Mouse (Mus musculus): ENCODE results near the gene Kansl1.
"Not testable (repeated sequence)": the region's sequence is repeated elsewhere in the genome, so short reads cannot be mapped to it uniquely, and the experiment has no call there.

Kansl1 gene

GRCm38 (mm10) chr11:104468751-104469268 is at the start of gene Kansl1:
Gene Kansl1 (minus strand): TSS chr11:104468861.
- H3K36me3 ChIP-seq (ENCODE audit: control insufficient read depth, insufficient read depth, low read length, poor library complexity, severe bottlenecking) = no peaks in the 10 kb centered on the region
- no peaks in the 10 kb centered on the region for H3K27me3 ChIP-seq (ENCODE audit: control insufficient read depth, insufficient read depth, low read length, poor library complexity, severe bottlenecking)
- DNase-seq (ENCODE audit: low read depth, low spot score) = peak; percentile 32

GRCm38 (mm10) chr11:104512436-104512835 is 43.8 kb upstream of the Kansl1 start:
- DNase-seq (ENCODE audit: low read depth, low spot score) = no peak
- Histone ChIP-seq H3K27me3 (ENCODE audit: control insufficient read depth, insufficient read depth, low read length, poor library complexity, severe bottlenecking) (no peaks in the 10 kb centered on the region), H3K36me3 (ENCODE audit: control insufficient read depth, insufficient read depth, low read length, poor library complexity, severe bottlenecking) (peaks cover 27% of the 10 kb centered on the region)

- H3K36me3 ChIP-seq (ENCODE audit: control insufficient read depth, insufficient read depth, low read length, poor library complexity, severe bottlenecking) = peaks cover 25% of the 10 kb centered on the region
- no peaks in the 10 kb centered on the region for H3K27me3 ChIP-seq (ENCODE audit: control insufficient read depth, insufficient read depth, low read length, poor library complexity, severe bottlenecking)
- peak; percentile 64 for DNase-seq (ENCODE audit: low read depth, low spot score)
Observed at GRCm38 (mm10) chr11:104510606-104511005, 41.9 kb upstream of the Kansl1 start.

- peaks cover 25% of the 10 kb centered on the region for H3K36me3 ChIP-seq (ENCODE audit: control insufficient read depth, insufficient read depth, low read length, poor library complexity, severe bottlenecking)
- H3K27me3 ChIP-seq (ENCODE audit: control insufficient read depth, insufficient read depth, low read length, poor library complexity, severe bottlenecking) = no peaks in the 10 kb centered on the region
- DNase-seq (ENCODE audit: low read depth, low spot score) = no peak
Observed at GRCm38 (mm10) chr11:104508455-104508854, 39.8 kb upstream of the Kansl1 start.

- DNase-seq (ENCODE audit: low read depth, low spot score) = no peak
- Histone ChIP-seq H3K36me3 (ENCODE audit: control insufficient read depth, insufficient read depth, low read length, poor library complexity, severe bottlenecking) (no peaks in the 10 kb centered on the region), H3K27me3 (ENCODE audit: control insufficient read depth, insufficient read depth, low read length, poor library complexity, severe bottlenecking) (no peaks in the 10 kb centered on the region)
Observed at GRCm38 (mm10) chr11:104488292-104488691, 19.6 kb upstream of the Kansl1 start.

GRCm38 (mm10) chr11:104481971-104482370 is 13.3 kb upstream of the Kansl1 start:
- Histone ChIP-seq H3K36me3 (ENCODE audit: control insufficient read depth, insufficient read depth, low read length, poor library complexity, severe bottlenecking) (no peaks in the 10 kb centered on the region), H3K27me3 (ENCODE audit: control insufficient read depth, insufficient read depth, low read length, poor library complexity, severe bottlenecking) (no peaks in the 10 kb centered on the region)
- DNase-seq (ENCODE audit: low read depth, low spot score) = no peak

- H3K27me3 ChIP-seq (ENCODE audit: control insufficient read depth, insufficient read depth, low read length, poor library complexity, severe bottlenecking) = no peaks in the 10 kb centered on the region
- no peak for DNase-seq (ENCODE audit: low read depth, low spot score)
- no peaks in the 10 kb centered on the region for H3K36me3 ChIP-seq (ENCODE audit: control insufficient read depth, insufficient read depth, low read length, poor library complexity, severe bottlenecking)
Observed at GRCm38 (mm10) chr11:104479505-104479904, 10.8 kb upstream of the Kansl1 start.

- H3K27me3 ChIP-seq (ENCODE audit: control insufficient read depth, insufficient read depth, low read length, poor library complexity, severe bottlenecking) = no peaks in the 10 kb centered on the region
Observed at GRCm38 (mm10) chr11:104469371-104469835, 742 bp upstream of the Kansl1 start.

GRCm38 (mm10) chr11:104467698-104468097 is 963 bp downstream of the Kansl1 start:
- Histone ChIP-seq H3K36me3 (ENCODE audit: control insufficient read depth, insufficient read depth, low read length, poor library complexity, severe bottlenecking) (no peaks in the 10 kb centered on the region), H3K27me3 (ENCODE audit: control insufficient read depth, insufficient read depth, low read length, poor library complexity, severe bottlenecking) (no peaks in the 10 kb centered on the region)
- no peak for DNase-seq (ENCODE audit: low read depth, low spot score)

More at GRCm38 (mm10) chr11:104469371-104469835, 742 bp upstream of the Kansl1 start:
- DNase-seq (ENCODE audit: low read depth, low spot score) = peak; percentile 93
- H3K36me3 ChIP-seq (ENCODE audit: control insufficient read depth, insufficient read depth, low read length, poor library complexity, severe bottlenecking) = no peaks in the 10 kb centered on the region

- Histone ChIP-seq H3K36me3 (ENCODE audit: control insufficient read depth, insufficient read depth, low read length, poor library complexity, severe bottlenecking) (no peaks in the 10 kb centered on the region), H3K27me3 (ENCODE audit: control insufficient read depth, insufficient read depth, low read length, poor library complexity, severe bottlenecking) (no peaks in the 10 kb centered on the region)
- DNase-seq (ENCODE audit: low read depth, low spot score) = peak; percentile 89
Observed at GRCm38 (mm10) chr11:104461551-104461950, 7.1 kb downstream of the Kansl1 start.

GRCm38 (mm10) chr11:104459671-104460070 is 9.0 kb downstream of the Kansl1 start:
- Histone ChIP-seq H3K36me3 (ENCODE audit: control insufficient read depth, insufficient read depth, low read length, poor library complexity, severe bottlenecking) (no peaks in the 10 kb centered on the region), H3K27me3 (ENCODE audit: control insufficient read depth, insufficient read depth, low read length, poor library complexity, severe bottlenecking) (no peaks in the 10 kb centered on the region)
- DNase-seq (ENCODE audit: low read depth, low spot score) = no peak

- no peaks in the 10 kb centered on the region for H3K27me3 ChIP-seq (ENCODE audit: control insufficient read depth, insufficient read depth, low read length, poor library complexity, severe bottlenecking)
- DNase-seq (ENCODE audit: low read depth, low spot score) = peak; percentile 26
- no peaks in the 10 kb centered on the region for H3K36me3 ChIP-seq (ENCODE audit: control insufficient read depth, insufficient read depth, low read length, poor library complexity, severe bottlenecking)
Observed at GRCm38 (mm10) chr11:104458507-104458906, 10.2 kb downstream of the Kansl1 start.

- no peaks in the 10 kb centered on the region for H3K36me3 ChIP-seq (ENCODE audit: control insufficient read depth, insufficient read depth, low read length, poor library complexity, severe bottlenecking)
- H3K27me3 ChIP-seq (ENCODE audit: control insufficient read depth, insufficient read depth, low read length, poor library complexity, severe bottlenecking) = no peaks in the 10 kb centered on the region
Observed at GRCm38 (mm10) chr11:104452709-104453108, 16.0 kb downstream of the Kansl1 start.

GRCm38 (mm10) chr11:104451239-104451638 is 17.4 kb downstream of the Kansl1 start:
- no peaks in the 10 kb centered on the region for H3K27me3 ChIP-seq (ENCODE audit: control insufficient read depth, insufficient read depth, low read length, poor library complexity, severe bottlenecking)
- DNase-seq (ENCODE audit: low read depth, low spot score) = peak; percentile 60
- H3K36me3 ChIP-seq (ENCODE audit: control insufficient read depth, insufficient read depth, low read length, poor library complexity, severe bottlenecking) = no peaks in the 10 kb centered on the region

More at GRCm38 (mm10) chr11:104452709-104453108, 16.0 kb downstream of the Kansl1 start:
- no peak for DNase-seq (ENCODE audit: low read depth, low spot score)

- DNase-seq (ENCODE audit: low read depth, low spot score); H3K27me3 ChIP-seq (ENCODE audit: control insufficient read depth, insufficient read depth, low read length, poor library complexity, severe bottlenecking); H3K36me3 ChIP-seq (ENCODE audit: control insufficient read depth, insufficient read depth, low read length, poor library complexity, severe bottlenecking): not testable (repeated sequence)
Observed at GRCm38 (mm10) chr11:104448499-104448898, 20.2 kb downstream of the Kansl1 start.

- Histone ChIP-seq H3K27me3 (ENCODE audit: control insufficient read depth, insufficient read depth, low read length, poor library complexity, severe bottlenecking) (no peaks in the 10 kb centered on the region), H3K36me3 (ENCODE audit: control insufficient read depth, insufficient read depth, low read length, poor library complexity, severe bottlenecking) (no peaks in the 10 kb centered on the region)
- DNase-seq (ENCODE audit: low read depth, low spot score) = no peak
Observed at GRCm38 (mm10) chr11:104445538-104445937, 23.1 kb downstream of the Kansl1 start.

All from splenic B cell, adult 2 months (primary cell).